Mouse (Mus musculus) kidney, postnatal 25 days (tissue): Measurements from ENCODE around the gene Kcnj11.
A peak's percentile ranks its signal among the peaks of the same experiment; 100 is the strongest.

Experiments
- DNase-seq, 2 experiments: peaks; one replicate each; pipeline ENCODE4 v3.0.0; 2021; ENCODE audit warnings: mixed read lengths in 2 of 2

Kcnj11 gene

DNA sequence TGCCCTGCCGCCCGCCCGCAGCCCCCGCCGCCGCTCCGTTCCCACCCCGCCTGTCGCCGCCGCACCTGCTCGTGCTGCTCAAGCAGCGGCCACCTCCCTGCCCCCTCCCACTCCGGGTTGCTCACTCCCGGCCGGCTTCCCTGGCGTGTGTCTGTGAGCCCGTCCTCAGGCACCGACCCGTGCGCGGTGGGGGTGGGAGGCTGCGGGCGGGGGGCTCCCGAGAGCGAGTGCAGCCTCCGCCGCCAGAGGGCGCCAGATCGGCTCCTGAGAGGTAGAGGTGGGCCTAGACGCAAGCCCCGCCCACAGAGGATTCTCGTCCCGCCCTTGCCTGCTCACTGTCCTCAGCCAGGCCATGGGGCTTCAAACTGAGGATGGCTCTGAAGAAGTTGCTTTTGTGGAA is at the start of gene Kcnj11:
Gene Kcnj11 (minus strand): TSS at position 202 of the 400 bp plus-strand sequence.
- DNase-seq, result peak; percentile 83 to 84

- DNase-seq, result no peak
Observed at GRCm38 (mm10) chr7:46147417-46147816, 46.9 kb upstream of the Kcnj11 start.

GRCm38 (mm10) chr7:46146675-46147308 is 46.2 kb upstream of the Kcnj11 start:
- no peak for DNase-seq

- DNase-seq, result no peak
Observed at GRCm38 (mm10) chr7:46144061-46144460, 43.5 kb upstream of the Kcnj11 start.

DNA sequence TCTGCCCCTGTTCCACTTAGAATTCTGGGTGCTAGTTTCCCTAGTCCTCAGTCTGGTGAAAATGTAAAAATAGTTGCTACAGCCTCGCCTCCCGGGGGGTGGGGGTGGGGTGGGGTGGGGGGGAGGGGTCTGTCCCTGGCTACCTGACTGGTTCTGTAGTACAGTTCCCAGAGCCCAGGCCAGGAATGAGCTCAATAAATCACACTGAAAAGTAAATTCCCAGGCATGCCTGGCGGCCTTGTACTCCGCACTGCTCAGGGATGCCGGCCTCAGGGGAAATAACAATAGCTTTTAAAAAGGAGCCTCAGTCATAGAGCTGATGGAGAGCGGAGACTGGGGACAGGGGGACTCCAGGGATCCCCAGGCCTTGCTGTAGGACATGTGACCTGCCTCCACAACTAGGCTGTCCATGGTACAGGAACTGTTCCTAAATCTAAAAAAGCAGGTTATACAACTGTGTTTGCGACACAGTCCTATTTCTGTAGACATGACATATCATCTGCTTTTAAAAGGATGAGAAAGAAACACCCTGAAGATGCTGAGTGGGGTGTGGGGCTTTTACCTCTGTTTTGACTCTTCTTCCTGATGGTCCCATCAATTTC is 37.9 kb upstream of the Kcnj11 start:
- no peak for DNase-seq

- DNase-seq, result peak in 1 of 2 experiments; percentile 17
Observed at GRCm38 (mm10) chr7:46133858-46134257, 33.3 kb upstream of the Kcnj11 start.

GRCm38 (mm10) chr7:46132229-46132628 is 31.7 kb upstream of the Kcnj11 start:
- DNase-seq, result no peak

DNA sequence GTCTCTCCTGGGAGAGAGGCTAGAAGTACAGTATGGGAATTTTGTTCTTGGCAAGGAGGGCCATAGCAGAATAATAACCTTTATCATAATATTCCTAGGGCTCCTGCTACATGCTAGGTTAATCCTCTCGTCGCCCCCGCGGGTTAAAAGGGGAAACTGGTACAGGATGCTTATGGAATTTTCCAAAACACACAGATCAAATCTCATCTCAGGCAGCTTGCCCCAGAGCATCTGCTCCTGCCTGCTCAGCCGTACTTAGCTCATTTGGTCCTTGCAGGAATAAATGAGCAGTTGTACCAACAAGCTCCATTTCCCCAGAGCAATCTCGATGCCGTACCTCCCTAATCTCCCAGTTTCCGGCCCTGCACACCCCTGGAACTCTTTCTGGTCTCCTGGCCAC is 31.2 kb upstream of the Kcnj11 start:
- DNase-seq, result peak in 1 of 2 experiments; percentile 17

GRCm38 (mm10) chr7:46131266-46131665 is 30.7 kb upstream of the Kcnj11 start:
- peak in 1 of 2 experiments; percentile 24 for DNase-seq

- peak in 1 of 2 experiments; percentile 19 for DNase-seq
Observed at GRCm38 (mm10) chr7:46130723-46131122, 30.2 kb upstream of the Kcnj11 start.

DNA sequence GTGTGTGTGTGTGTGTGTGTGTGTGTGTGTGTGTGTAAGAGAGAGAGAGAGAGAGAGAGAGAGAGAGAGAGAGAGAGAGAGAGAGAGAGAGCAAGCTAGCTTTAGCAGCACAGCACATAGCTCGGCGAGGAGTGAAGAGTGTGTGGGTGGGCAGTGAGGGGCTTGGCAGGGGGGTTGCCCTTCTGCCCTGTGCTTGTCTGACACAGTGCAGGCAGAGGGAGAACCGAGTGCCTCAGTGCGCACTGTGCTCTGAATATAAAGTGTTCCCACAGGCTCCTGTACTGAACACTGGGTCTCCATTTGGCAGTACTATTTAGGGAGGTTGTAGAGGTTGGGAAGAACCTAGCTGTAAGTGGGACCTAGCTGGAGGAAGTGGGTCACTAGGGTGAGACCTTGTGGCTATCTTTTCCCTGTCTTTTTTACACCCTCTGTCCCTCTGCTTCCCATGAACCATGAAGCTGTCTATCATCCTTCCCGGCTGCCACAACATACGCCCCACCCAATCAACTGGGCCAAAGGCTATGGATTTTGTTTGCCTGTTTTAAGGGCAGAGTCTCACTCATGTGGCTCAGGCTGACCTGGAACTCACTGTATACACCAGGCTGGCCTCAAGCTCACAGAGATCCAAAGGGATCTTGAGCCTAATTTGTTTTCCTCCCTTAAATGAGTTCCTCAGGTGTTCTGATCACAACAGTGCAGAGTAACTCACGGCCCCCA is 29.1 kb upstream of the Kcnj11 start:
- DNase-seq, result no peak

DNA sequence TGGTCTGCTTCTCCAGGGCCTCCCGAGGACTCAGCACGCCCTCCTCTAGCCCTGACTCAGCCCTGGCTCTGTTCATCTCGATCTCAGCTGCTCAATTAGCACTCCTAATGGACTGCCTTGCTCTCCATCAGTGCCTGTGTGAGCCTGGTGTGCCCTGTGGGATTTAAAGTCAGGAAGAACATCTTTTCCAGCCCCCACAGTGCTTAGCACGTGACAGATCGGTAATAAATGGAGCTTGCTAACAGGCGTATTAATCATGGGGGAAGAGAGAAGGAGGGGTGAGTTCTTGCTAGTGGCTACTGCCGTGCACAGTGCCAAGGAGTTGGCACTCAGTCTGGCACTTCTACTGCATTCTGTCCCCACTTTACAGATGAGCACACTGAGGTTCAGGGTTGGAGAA is 27.6 kb upstream of the Kcnj11 start:
- no peak for DNase-seq

- DNase-seq, result no peak
Observed at GRCm38 (mm10) chr7:46125340-46125739, 24.8 kb upstream of the Kcnj11 start.

DNA sequence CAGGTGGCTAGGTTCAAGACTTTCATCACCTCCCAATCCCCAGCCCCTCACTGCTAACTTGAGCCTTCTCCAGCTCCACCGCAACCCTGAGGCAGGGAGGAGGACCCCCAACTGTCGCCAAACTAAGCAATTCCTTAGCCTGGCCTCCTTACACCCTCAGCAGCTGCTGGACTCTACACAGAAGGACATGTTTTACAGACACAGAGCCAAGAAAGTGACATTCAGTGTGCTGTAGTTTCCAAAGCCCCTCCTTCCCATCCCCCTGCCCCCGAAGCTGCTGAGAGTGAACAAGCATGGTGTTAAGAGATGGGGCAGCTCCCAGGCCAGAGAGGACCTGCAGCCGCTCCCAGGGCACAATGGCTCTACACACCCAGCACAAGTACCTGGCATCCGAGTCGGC is 23.9 kb upstream of the Kcnj11 start:
- no peak for DNase-seq

DNA sequence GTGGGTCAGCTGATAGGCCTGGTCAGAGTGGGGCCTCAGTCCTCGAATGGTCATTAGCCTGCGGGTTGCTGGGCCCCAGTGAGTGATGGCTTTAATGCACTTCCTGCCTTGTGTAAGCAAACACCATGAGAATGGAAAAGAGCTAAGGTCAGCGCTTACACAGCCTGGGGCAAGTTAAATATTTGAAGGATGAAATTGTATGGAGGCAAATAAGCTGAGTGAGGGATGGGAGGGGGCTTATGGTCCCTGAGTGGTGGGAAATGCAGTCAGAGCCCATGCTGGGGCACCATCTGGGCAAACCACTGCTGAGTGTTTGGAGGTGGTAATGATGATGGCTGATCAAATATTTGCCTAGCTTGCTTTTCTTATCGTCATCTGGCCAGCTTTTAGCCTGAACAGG is 22.4 kb upstream of the Kcnj11 start:
- DNase-seq, result no peak

DNA sequence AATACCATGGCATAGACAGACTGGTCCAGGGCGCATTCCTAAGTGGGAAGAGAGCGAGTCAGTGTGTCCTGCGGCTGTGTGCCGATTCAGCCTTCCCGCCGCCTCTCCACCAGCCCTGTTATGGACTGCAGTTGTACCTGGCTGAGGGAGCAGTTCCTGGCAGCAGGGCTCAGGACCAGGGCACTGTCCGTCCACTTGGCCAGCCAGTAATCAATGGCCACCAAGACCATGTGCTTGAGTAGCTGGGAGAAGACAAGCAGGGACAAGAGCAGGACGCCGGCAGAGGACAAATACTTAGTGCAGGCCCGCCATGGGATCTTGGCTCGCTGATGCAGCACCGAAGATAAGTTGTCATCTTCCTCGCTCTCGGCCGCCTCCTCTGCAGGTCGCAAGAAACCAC is 16.5 kb upstream of the Kcnj11 start:
- DNase-seq, result no peak

- DNase-seq, result no peak
Observed at GRCm38 (mm10) chr7:46116118-46116581, 15.6 kb upstream of the Kcnj11 start.

GRCm38 (mm10) chr7:46113435-46113834 is 12.9 kb upstream of the Kcnj11 start:
- no peak for DNase-seq

DNA sequence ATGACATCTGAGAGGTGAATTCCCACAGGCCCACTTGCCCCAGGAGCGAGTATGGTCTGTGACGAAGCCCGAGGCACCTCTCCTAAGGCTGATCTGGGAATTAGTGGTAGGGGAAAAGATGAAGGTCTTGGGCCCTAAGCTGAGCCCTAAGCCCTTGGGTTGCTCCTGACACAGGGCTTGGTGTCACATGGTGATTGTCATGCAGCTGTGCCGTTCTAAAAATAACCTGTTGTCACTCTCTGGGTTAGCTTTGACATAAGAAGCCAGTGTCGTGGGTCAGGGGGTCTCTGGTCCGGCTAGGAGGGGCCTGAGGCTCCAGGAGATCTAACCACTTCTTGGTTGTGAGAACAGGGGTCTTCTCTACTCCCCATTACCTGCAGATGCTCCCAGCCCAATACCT is 11.4 kb upstream of the Kcnj11 start:
- no peak for DNase-seq

- no peak for DNase-seq
Observed at GRCm38 (mm10) chr7:46111212-46111817, 10.8 kb upstream of the Kcnj11 start.

DNA sequence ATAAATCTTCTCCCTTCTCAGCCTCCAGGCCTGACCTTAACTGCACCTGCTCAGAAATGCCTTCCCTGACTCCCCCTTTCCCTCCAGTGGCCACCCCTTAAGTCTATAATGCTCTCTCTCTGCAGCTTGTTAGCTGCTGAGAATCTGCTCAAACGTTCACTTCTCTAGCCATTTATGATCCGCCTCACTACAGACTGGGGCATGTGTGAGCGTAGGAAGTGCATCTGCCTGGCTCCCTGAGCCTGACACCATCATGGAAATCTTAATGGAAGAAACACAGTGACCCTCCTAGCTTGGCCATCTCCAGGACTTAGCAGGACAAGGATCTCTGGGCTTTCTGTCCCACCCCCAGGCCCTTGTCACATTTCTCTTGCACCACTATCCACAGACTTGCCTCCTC is 9.5 kb upstream of the Kcnj11 start:
- DNase-seq, result no peak

DNA sequence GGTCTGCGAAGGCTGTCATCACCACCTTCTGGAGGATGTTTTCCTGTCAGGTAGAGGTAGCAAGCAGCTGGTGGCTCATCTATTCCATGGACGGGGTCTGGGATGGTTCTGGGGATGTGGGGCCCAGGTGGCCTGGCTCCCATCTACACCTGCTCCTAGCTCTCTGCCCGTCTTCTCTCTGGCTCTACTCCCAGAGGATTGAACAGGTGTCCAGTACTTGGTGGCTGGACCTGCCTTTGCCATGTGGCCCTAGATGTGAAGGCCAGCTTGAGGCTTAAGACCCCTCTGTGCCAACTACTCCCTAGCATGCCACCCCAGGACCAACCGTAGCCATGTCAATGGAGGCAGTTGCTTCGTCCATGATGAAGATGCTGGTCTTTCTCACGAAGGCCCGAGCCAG is 4.9 kb upstream of the Kcnj11 start:
- DNase-seq, result no peak

- no peak for DNase-seq
Observed at GRCm38 (mm10) chr7:46104256-46104915, 3.8 kb upstream of the Kcnj11 start.
